Mouse (Mus musculus) subcutaneous adipose tissue, adult 2 months (tissue): ENCODE data around the gene 1110012L19Rik. TPM values are rescaled to one million over a fixed set of nuclear protein-coding genes. Genes with fewer than 3 reads are reported as not detected.

ENCODE experiments used
- polyA plus RNA-seq: library from polyadenylated mRNA; depleted of rRNA; stranded (reverse); fragments of >200 nt; gene quantifications from 2 replicates; pipeline ENCODE4 v1.2.3, GENCODE M21; 2012; ENCODE audit warnings: low replicate concordance; rRNA removed

The 1110012L19Rik gene
- polyA plus RNA-seq: 11.6 and 12.0 TPM in 2 replicates

DNA sequence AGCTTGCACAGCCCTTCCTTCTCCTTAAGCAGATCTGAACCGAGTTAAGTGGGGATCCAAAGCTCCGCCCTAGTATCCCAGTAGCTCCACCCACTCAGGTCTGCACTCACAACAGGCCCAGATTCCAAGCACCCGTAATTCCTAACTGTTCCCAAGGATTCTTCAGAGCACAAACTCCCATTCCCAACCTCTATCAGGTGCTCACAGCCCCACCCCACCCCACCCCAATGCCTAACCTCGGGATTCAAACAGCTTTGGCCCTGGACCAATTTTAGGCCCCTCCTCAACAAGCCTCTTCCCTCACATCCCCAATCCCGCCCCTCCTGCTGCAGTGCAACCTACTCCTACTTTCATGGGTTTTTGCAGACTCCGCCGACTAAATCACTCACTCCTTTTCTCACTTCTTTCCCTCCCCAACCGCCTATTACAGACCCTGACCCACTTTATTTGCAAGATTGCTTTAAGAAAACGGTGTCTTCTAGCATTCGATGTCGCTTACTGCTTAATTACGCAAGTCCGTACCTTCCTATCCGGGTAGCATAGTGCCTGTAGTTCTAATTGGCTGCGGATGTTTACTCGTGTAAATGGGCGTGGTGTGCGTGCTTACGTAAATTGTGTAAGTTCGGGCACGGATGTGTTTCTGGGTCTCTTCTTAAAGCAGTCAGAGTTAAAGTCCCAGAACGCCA, at the start of gene 1110012L19Rik:
1110012L19Rik (plus strand) TSS at position 602 of the 686 bp plus-strand sequence.

DNA sequence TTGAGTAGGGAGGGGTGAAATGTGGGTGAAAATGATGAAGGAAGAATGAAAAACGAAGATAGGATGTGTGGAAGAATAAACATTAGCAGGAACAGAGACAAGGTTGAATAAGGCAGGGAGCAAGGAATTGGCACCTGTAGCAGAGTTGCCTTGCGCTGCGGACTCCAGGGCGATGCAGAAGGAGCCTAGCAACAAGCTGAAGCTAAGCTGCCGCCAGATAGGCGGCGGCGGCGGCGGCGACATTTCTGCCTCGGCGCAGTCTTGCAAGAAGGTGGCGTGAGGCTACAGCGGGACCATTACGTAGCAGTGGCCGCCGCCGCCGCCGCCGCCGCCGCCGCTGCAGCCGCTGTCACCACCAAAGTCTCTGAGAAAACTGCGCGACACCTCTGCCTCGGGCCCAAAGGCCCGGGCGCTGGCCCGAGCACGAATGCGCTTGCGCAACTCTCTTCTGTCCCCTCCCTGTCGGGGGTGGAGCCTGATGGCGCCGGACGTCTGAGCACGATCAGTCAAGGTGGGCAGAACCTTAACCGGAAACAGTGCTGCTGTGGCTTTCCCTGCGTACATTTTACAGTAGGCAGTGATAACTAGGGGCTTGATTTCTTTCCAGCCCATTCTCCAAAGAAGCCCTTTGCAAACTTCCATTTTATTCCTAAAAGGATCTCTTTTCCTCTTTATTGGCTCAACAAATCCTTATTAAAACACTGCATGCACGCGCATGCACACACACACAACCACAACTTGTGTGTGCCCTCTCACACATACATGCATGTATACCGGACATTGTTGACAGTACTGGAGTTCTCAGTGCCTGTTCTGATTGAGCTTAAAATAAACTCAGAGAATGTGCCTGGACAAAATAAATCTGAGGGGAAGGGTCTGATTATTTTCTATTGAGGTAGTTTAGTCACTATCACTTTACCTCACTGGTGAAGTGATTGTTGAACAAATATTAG, 20.7 kb upstream of the 1110012L19Rik start, which contains the start of gene Ids:
Ids (minus strand) TSS at position 424 of the 953 bp plus-strand sequence.

Other genes with a start within 250 kb of the 1110012L19Rik start
- 26.5 and 34.6 TPM in 2 replicates for gene Ids, start 20.8 kb upstream of the 1110012L19Rik start, polyA plus RNA-seq
- 42.9 and 50.5 TPM in 2 replicates for gene Tmem185a, start 91.3 kb downstream of the 1110012L19Rik start, polyA plus RNA-seq